Mouse (Mus musculus): ENCODE measurements at regions not wholly inside any gene's neighbourhood (a gene's known extent, or its start where the extent isn't known, plus 50 kb on each side); places are given as distances from the start of the nearest gene placed in this dataset.

DNA sequence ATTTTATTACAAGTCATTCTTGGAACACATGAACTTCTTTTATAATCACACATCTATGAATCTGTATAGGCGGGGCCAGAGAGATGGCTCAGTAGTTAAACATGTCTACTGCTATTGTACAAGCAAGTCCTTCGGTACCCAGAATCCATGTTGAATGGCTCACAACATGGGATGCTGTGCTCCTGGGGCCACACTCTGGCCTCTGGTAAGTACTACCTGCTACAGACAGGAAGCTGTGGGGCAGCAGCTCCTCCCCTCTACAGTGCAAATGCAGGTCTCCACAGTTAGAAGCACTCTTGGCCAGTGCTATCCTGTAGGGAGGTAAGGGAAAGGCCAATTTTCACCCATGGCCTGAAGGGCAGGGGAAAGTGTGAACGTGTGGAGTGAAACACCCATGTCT is 506.0 kb downstream of the Irx1 start:
- TF ChIP-seq CTCF (IDR thresholded peaks at IDR 0.05) (no peak), POLR2A (IDR thresholded peaks at IDR 0.05; ENCODE audit: insufficient read depth, low read depth, low read length) (no peak)

All from heart, adult 2 months (tissue).